Mouse (Mus musculus): ENCODE results near the gene Agxt. TPM values are rescaled to one million over a fixed set of nuclear protein-coding genes. Genes with fewer than 3 reads are reported as not detected.
A peak's percentile ranks its signal among the peaks of the same experiment; 100 is the strongest.

The Agxt gene
- polyA plus RNA-seq, 1 experiment, result not detected

DNA sequence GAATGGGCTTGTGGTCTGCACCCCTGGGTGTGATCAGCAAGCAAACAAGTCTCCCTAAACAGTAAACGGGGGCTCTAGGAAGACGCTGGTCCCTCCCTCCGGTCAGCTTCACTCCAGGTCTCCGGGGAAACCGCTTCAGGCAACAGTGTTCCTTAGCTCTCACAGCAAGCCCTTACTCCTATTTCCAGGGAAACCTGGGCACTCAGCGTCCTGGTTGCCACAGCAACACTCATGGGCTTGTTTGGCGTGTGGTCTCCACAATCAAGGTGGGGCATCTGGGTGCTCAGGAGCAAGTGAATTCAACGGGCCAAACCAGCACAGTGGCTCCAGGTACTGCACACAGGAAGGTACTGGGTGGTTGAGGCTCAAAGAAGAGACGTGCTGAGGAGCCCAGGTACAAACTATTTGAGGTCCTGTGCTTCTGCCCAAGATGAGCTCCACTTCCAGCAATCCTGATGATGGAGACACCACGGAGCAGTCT, 33.3 kb downstream of the Agxt start, which contains the start of gene Crocc2:
Gene Crocc2, plus strand, starts transcription at position 431 of the 481 bp plus-strand sequence.
- DNase-seq (ENCODE audit: low read depth), result peak; percentile 38
- TF ChIP-seq CTCF (IDR thresholded peaks at IDR 0.05; ENCODE audit: borderline replicate concordance, extremely low read depth, insufficient read depth, insufficient read length), result no peak
- TF ChIP-seq POLR2A (IDR thresholded peaks at IDR 0.05; ENCODE audit: borderline replicate concordance, extremely low read depth, insufficient read depth, insufficient read length, poor library complexity, severe bottlenecking), result no peak

DNA sequence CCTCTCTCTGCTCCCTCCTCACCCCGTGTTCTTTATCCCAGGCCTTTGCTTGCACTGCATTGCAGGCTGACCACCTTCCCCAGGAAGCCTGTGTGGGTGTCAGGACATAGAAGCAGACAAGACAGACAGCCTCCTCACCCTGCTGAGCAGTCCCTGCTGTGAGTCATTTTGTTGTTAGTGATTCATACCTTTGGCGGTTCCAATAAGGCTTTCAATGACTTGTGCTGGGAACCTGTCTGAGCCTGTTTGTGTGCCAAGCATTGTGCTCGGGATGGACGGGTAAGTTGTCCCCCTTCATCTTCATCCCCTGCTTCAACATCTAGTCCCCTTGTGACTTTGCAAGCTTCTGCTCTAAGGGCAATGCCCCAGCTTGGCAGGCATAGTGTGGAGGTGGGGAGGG, 38.6 kb downstream of the Agxt start:
- TF ChIP-seq CTCF (IDR thresholded peaks at IDR 0.05; ENCODE audit: borderline replicate concordance, extremely low read depth, insufficient read depth, insufficient read length) (no peak), POLR2A (IDR thresholded peaks at IDR 0.05; ENCODE audit: borderline replicate concordance, extremely low read depth, insufficient read depth, insufficient read length, poor library complexity, severe bottlenecking) (no peak)

GRCm38 (mm10) chr1:93174399-93174798, 39.4 kb downstream of the Agxt start:
- peak; percentile 89 for DNase-seq (ENCODE audit: low read depth)
- no peak for TF ChIP-seq POLR2A (IDR thresholded peaks at IDR 0.05; ENCODE audit: borderline replicate concordance, extremely low read depth, insufficient read depth, insufficient read length, poor library complexity, severe bottlenecking)
- peak; percentile 98 for TF ChIP-seq CTCF (IDR thresholded peaks at IDR 0.05; ENCODE audit: borderline replicate concordance, extremely low read depth, insufficient read depth, insufficient read length)

More for the DNA sequence above, 38.6 kb downstream of the Agxt start:
- DNase-seq (ENCODE audit: low read depth), result no peak

GRCm38 (mm10) chr1:93175849-93176248, 40.8 kb downstream of the Agxt start:
- DNase-seq (ENCODE audit: low read depth), result no peak
- TF ChIP-seq POLR2A (IDR thresholded peaks at IDR 0.05; ENCODE audit: borderline replicate concordance, extremely low read depth, insufficient read depth, insufficient read length, poor library complexity, severe bottlenecking) (no peak), CTCF (IDR thresholded peaks at IDR 0.05; ENCODE audit: borderline replicate concordance, extremely low read depth, insufficient read depth, insufficient read length) (no peak)

- peak; percentile 71 for DNase-seq (ENCODE audit: low read depth)
- TF ChIP-seq POLR2A (IDR thresholded peaks at IDR 0.05; ENCODE audit: borderline replicate concordance, extremely low read depth, insufficient read depth, insufficient read length, poor library complexity, severe bottlenecking) (no peak), CTCF (IDR thresholded peaks at IDR 0.05; ENCODE audit: borderline replicate concordance, extremely low read depth, insufficient read depth, insufficient read length) (no peak)
Observed at GRCm38 (mm10) chr1:93176525-93177332, 41.7 kb downstream of the Agxt start.

DNA sequence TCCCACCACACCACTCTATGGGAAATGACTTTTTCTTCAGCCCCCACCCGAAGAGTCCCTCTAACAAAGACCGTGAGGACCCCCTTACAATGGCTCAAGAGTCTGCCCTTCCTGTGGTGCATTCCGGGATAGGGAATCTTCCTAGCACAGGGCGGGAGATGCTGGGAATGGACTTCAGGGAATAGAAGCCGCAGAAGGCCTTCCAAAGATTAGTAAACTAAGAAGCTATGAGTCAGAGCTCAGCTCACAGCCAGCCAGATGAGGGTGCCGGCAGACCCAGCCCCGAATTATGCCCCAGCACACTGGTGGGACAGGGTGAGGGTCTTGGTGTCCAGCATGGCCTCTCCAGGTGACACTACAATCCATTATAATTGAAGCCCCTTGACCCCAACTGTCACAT, 47.2 kb downstream of the Agxt start:
- TF ChIP-seq POLR2A (IDR thresholded peaks at IDR 0.05; ENCODE audit: borderline replicate concordance, extremely low read depth, insufficient read depth, insufficient read length, poor library complexity, severe bottlenecking) (no peak), CTCF (IDR thresholded peaks at IDR 0.05; ENCODE audit: borderline replicate concordance, extremely low read depth, insufficient read depth, insufficient read length) (no peak)
- DNase-seq (ENCODE audit: low read depth), result no peak

GRCm38 (mm10) chr1:93184071-93184828, 49.2 kb downstream of the Agxt start:
- no peak for TF ChIP-seq POLR2A (IDR thresholded peaks at IDR 0.05; ENCODE audit: borderline replicate concordance, extremely low read depth, insufficient read depth, insufficient read length, poor library complexity, severe bottlenecking)
- TF ChIP-seq CTCF (IDR thresholded peaks at IDR 0.05; ENCODE audit: borderline replicate concordance, extremely low read depth, insufficient read depth, insufficient read length), result no peak
- DNase-seq (ENCODE audit: low read depth), result peak; percentile 70

DNA sequence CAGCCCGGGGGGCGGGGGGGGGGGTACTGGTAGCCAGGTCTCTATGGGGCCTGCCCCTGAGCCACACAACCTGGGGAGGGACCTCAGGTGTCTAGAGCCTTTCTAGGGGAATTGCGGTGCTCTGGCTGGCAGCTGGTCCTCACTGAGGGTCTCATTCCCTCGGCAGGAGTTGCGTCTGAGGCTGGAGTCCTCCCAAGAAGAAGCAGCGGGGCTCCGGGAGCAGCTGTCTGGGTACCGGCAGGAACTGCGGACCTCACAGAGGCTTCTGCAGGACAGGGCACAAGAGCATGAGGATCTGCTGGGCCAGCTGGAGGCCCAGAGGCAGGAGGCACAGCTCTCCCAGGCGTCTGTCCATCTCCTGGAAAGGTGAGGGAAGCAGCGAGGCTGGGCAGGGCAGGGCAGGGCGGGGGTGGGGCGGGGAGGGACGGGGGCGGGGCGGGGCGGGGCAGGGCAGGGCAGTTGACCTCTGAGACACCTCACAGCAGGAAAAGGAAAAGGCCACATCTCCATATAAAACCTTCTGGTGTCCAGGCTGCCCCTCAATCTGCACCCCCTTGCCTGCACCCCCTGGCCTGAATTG, 55.8 kb downstream of the Agxt start:
- TF ChIP-seq POLR2A (IDR thresholded peaks at IDR 0.05; ENCODE audit: borderline replicate concordance, extremely low read depth, insufficient read depth, insufficient read length, poor library complexity, severe bottlenecking) (no peak), CTCF (IDR thresholded peaks at IDR 0.05; ENCODE audit: borderline replicate concordance, extremely low read depth, insufficient read depth, insufficient read length) (no peak)
- no peak for DNase-seq (ENCODE audit: low read depth)

DNA sequence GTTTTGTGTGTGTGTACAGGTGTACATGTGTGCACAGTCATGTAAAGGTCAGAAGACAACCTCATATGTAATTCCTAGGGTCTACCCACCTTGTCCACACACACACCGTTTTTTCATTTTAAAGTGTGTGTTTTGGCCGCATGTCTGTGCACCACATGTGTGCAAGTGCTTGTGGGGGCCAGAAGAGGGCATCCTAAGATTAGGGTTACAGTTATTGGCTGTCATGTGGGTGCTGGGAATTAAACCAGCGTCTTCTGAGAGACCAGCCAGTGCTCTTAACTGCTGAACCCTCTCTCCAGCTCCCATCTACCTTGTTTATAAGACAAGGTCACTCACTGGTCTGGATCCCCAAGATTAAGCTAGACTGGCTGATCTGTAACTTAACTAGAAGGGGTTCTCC, 59.9 kb downstream of the Agxt start:
- no peak for TF ChIP-seq CTCF (IDR thresholded peaks at IDR 0.05; ENCODE audit: borderline replicate concordance, extremely low read depth, insufficient read depth, insufficient read length)
- TF ChIP-seq POLR2A (IDR thresholded peaks at IDR 0.05; ENCODE audit: borderline replicate concordance, extremely low read depth, insufficient read depth, insufficient read length, poor library complexity, severe bottlenecking), result no peak
- no peak for DNase-seq (ENCODE audit: low read depth)

Other genes with a start within 250 kb of the Agxt start
- 0.20 and 0.41 TPM in 2 replicates for gene Ankmy1, start 232.3 kb upstream of the Agxt start, polyA plus RNA-seq (2012; rRNA removed)
- 18.6 and 23.1 TPM in 2 replicates for gene Dusp28, start 228.3 kb upstream of the Agxt start, polyA plus RNA-seq (2012; rRNA removed)
- 49.0 and 55.7 TPM in 2 replicates for gene Rnpepl1, start 224.5 kb upstream of the Agxt start, polyA plus RNA-seq (2012; rRNA removed)
- gene Capn10, start 200.9 kb upstream of the Agxt start, polyA plus RNA-seq (2012; rRNA removed), result 64.1 and 73.4 TPM in 2 replicates
- gene Gpr35, start 184.4 kb upstream of the Agxt start, polyA plus RNA-seq (2012; rRNA removed), result 0.37 and 0.64 TPM in 2 replicates
- not detected in 2 replicates for gene Aqp12, start 128.9 kb upstream of the Agxt start, polyA plus RNA-seq (2012; rRNA removed)
- gene Kif1a, start 33.3 kb upstream of the Agxt start, polyA plus RNA-seq (2012; rRNA removed), result 117 and 213 TPM in 2 replicates
- gene 2310007B03Rik, start 25.7 kb downstream of the Agxt start, polyA plus RNA-seq (2012; rRNA removed), result 0.62 and 0.74 TPM in 2 replicates
- 0.44 and 0.51 TPM in 2 replicates for gene Crocc2, start 33.5 kb downstream of the Agxt start, polyA plus RNA-seq (2012; rRNA removed)
- gene Sned1, start 100.6 kb downstream of the Agxt start, polyA plus RNA-seq (2012; rRNA removed), result 4.9 and 12.9 TPM in 2 replicates
- gene Mterf4, start 170.7 kb downstream of the Agxt start, polyA plus RNA-seq (2012; rRNA removed), result 20.2 and 20.8 TPM in 2 replicates
- gene Ppp1r7, start 207.6 kb downstream of the Agxt start, polyA plus RNA-seq (2012; rRNA removed), result 11.6 and 16.2 TPM in 2 replicates
- 11.9 and 15.1 TPM in 2 replicates for gene Pask, start 208.2 kb downstream of the Agxt start, polyA plus RNA-seq (2012; rRNA removed)
- gene Ano7, start 238.7 kb downstream of the Agxt start, polyA plus RNA-seq (2012; rRNA removed), result 0.57 and 0.85 TPM in 2 replicates